In genomic region chr4:106529375-106530112, GRCm38 (mm10) we compare ENCODE assay signal across 8 mouse cellular contexts. TPM values are rescaled to one million over a fixed set of nuclear protein-coding genes. Genes with fewer than 3 reads are reported as not detected.
A peak's percentile ranks its signal among the peaks of the same experiment; 100 is the strongest.
DNase-seq lines count a peak whose midpoint lies in the region; ATAC-seq lines count a peak whose summit lies in the region.

No protein-coding gene starts in this region.

- peak overlapping the region; percentile 64 for H3K9ac ChIP-seq in heart, embryonic 14.5 days (ENCODE audit: low read length)
- H3K9ac ChIP-seq in liver, embryonic 11.5 days (ENCODE audit: low read depth, low read length), result peak overlapping the region; percentile 39; the same call in 1 of the 2 replicates

- no peaks in the 10 kb centered on the region for H3K9me3 ChIP-seq in heart, embryonic 14.5 days (ENCODE audit: control insufficient read depth, low read length)
- no peaks in the 10 kb centered on the region for H3K9me3 ChIP-seq in liver, embryonic 11.5 days (ENCODE audit: control insufficient read depth, low read length)

- H3K27ac ChIP-seq in heart, embryonic 14.5 days (replicated peaks in 1 of 2; ENCODE audit: control insufficient read depth in 1 of 2, insufficient read depth in 1 of 2, low read depth in 2 of 2, low read length in 2 of 2), result no peak overlapping the region
- 0 out of 2 replicates have a peak overlapping the region, but pooled peaks have one; percentile 16 for H3K27ac ChIP-seq in liver, embryonic 11.5 days (ENCODE audit: low read depth, low read length)

- H3K4me3 ChIP-seq in heart, embryonic 14.5 days (ENCODE audit: control insufficient read depth in 1 of 2, insufficient read depth in 1 of 2, low read depth in 1 of 2, low read length in 2 of 2), result 0 out of 4 replicates have a peak overlapping the region, but pooled peaks of 1 of the 2 experiments have one; percentile 2
- peak overlapping the region; percentile 27; the same call in 1 of the 2 replicates for H3K4me3 ChIP-seq in liver, embryonic 11.5 days (ENCODE audit: low read depth, low read length)

- peak; percentile 77 to 85 for DNase-seq in CD8-positive naive resting alpha-beta T cell, adult 2 months (ENCODE audit: low read depth in 2 of 2, low spot score in 2 of 2)
- peak; percentile 69 for DNase-seq in c-Kit-negative CD71-positive TER-119-positive erythroid progenitor cells, embryonic 14.5 days (ENCODE audit: low read depth, low spot score)
- peak; percentile 70 for DNase-seq in fibroblast of lung, adult 2 months (ENCODE audit: low read depth)
- peak; percentile 95 for DNase-seq in kidney, postnatal 10 days
- DNase-seq in liver, embryonic 11.5 days (ENCODE audit: low spot score), result peak; percentile 82
- peak; percentile 93 for DNase-seq in naive thymus-derived CD4-positive, alpha-beta T cell, adult 2 months (ENCODE audit: low read depth)
- DNase-seq in splenic B cell, adult 2 months (ENCODE audit: low read depth, low spot score), result peak; percentile 91

- peak; percentile 87 for ATAC-seq in heart, embryonic 14.5 days (ENCODE audit: insufficient number of reproducible peaks, insufficient read depth, low FRiP score, low read depth)
- ATAC-seq in liver, embryonic 11.5 days (replicated peaks; ENCODE audit: low FRiP score), result peak; percentile 88

- H3K27me3 ChIP-seq in heart, embryonic 14.5 days (ENCODE audit: control insufficient read depth, insufficient read depth, low read length), result no peaks in the 10 kb centered on the region
- H3K27me3 ChIP-seq in liver, embryonic 11.5 days (replicated peaks; ENCODE audit: control insufficient read depth, insufficient read depth, low read length), result no peaks in the 10 kb centered on the region
- H3K27me3 ChIP-seq in splenic B cell, adult 2 months (ENCODE audit: control insufficient read depth, insufficient read depth, low read length, poor library complexity, severe bottlenecking), result no peaks in the 10 kb centered on the region

- H3K36me3 ChIP-seq in heart, embryonic 14.5 days (ENCODE audit: control insufficient read depth, insufficient read depth, low read length), result no peaks in the 10 kb centered on the region
- H3K36me3 ChIP-seq in liver, embryonic 11.5 days (ENCODE audit: control insufficient read depth, insufficient read depth, low read length), result no peaks in the 10 kb centered on the region
- no peaks in the 10 kb centered on the region for H3K36me3 ChIP-seq in splenic B cell, adult 2 months (ENCODE audit: control insufficient read depth, insufficient read depth, low read length, poor library complexity, severe bottlenecking)

- H3K4me2 ChIP-seq in heart, embryonic 14.5 days (ENCODE audit: low read length), result peak overlapping the region; percentile 60
- peak overlapping the region; percentile 59 for H3K4me2 ChIP-seq in liver, embryonic 11.5 days

- 16% methylated on average over 17 of the region's 17 CpGs for WGBS in heart, embryonic 14.5 days
- WGBS in liver, embryonic 11.5 days, result 15% methylated on average over 17 of the region's 17 CpGs

- peaks cover 4 to 7% of the 10 kb centered on the region in 2 experiments; a peak in 2 of 4 replicates for H3K4me1 ChIP-seq in heart, embryonic 14.5 days (ENCODE audit: control insufficient read depth in 2 of 2, insufficient read depth in 2 of 2, low read length in 2 of 2)
- H3K4me1 ChIP-seq in liver, embryonic 11.5 days (replicated peaks; ENCODE audit: control insufficient read depth, insufficient read depth, low read length), result peaks cover 5% of the 10 kb centered on the region

RNA-seq across cellular contexts. Expression of gene Dhcr24, which starts 31.3 kb away (rescaled TPM):
- polyA plus RNA-seq in heart, embryonic 14.5 days (2014; fragmentation: Nextera tagmentation; extraction: Ambion mirVana), result 10.4 and 12.0 TPM in 2 replicates
- polyA plus RNA-seq in liver, embryonic 11.5 days (2014; fragmentation: Nextera tagmentation; extraction: Ambion mirVana), result 22.9 and 23.0 TPM in 2 replicates

RNA-seq across cellular contexts. Expression of gene Bsnd, which starts 37.5 kb away (rescaled TPM):
- not detected in 2 replicates for polyA plus RNA-seq in heart, embryonic 14.5 days (2014; fragmentation: Nextera tagmentation; extraction: Ambion mirVana)
- polyA plus RNA-seq in liver, embryonic 11.5 days (2014; fragmentation: Nextera tagmentation; extraction: Ambion mirVana), result not detected in 2 replicates
